Mouse (Mus musculus) right cerebral cortex, postnatal 36 days (tissue): Measurements from ENCODE around the gene Rbms3.

Experiments
- DNase-seq, 2 experiments: peaks; one replicate each; pipeline ENCODE4 v3.0.0; 2022; ENCODE audit warnings: low spot score in 2 of 2, mixed read lengths in 1 of 2

Gene Rbms3

DNA sequence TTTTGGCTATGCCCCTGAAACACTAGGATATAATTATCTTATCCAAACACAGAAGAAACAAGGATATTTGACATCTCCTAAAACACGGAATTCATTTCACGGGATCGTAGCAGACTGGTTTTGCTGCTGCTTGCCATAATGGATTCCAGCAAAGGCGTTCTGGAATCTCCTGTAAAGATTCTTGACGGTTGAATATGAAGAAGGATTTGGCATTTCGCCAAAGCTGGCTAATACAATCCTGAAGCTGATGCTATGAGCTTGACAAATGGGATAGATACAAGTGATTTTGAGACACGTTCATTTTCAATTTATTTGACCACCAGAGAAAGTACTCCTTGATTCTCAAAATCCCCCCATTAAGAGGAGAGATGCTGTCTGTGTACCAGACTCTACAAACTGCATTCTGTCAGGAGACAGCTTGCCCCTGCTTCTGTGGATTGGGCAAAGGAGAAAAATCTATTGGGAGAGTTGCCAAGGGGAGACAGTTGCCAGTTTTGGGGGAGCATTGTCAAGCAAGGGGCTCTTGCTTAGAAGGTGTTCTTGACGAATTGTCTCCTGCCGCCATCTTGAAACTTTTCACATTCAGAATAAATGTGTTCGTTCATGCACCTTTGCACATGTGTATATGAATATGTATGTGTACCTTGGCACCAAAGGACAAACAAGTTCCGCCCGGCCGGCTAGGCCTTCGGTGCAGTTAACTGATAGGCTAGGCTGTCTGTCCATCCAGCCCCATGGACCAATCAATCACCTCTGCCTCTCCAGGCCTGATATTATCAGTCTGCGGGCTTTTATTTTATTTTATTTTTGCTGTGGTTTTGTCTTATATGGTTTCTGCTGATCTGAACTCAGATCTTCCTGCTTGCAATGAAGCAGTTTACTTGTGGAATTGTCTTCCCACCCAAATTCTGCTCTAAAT is 442.3 kb downstream of the Rbms3 start:
- DNase-seq: no peak

DNA sequence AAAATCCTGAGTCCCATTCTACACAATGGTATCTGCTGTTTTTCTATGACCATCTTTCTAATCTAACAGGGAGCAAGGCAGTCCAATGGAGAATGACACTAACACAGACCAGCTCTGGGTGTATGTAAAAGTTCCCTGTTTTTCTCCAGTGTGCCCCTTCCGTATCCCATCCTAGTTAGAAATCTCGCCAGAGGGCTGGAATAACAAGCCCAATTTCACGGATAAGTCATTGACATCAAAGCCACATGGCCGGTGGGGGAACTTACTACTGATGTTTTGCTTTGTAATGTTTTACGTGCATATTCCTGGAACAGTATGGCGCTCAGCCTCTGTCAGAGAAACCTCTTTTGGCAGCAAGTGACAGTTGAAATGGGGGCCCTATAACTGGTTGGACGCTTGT is 449.1 kb downstream of the Rbms3 start:
- no peak for DNase-seq

DNA sequence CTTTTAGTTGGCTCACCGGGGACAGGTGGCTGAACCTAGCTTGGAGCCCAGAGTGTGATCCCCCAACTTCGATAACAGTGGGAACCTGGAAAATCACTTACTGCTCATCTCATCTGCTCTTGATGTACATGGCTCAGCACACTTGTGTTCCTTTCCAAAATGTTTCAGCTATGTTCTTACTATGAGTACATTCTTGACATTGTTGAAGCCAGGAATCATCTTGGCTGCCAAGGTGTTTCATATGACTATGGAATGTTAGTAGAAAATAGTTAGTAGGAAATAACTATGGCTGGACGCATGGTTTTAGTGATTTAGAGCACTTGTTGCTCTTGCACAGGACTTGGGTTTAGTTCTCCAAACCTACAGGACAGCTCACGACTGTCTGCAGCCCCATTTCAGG is 451.3 kb downstream of the Rbms3 start:
- DNase-seq: no peak

- DNase-seq: no peak
These were observed 457.2 kb downstream of the Rbms3 start for GRCm38 (mm10) chr9:117172526-117172925.

GRCm38 (mm10) chr9:117169196-117169595 is 460.5 kb downstream of the Rbms3 start:
- no peak for DNase-seq

DNA sequence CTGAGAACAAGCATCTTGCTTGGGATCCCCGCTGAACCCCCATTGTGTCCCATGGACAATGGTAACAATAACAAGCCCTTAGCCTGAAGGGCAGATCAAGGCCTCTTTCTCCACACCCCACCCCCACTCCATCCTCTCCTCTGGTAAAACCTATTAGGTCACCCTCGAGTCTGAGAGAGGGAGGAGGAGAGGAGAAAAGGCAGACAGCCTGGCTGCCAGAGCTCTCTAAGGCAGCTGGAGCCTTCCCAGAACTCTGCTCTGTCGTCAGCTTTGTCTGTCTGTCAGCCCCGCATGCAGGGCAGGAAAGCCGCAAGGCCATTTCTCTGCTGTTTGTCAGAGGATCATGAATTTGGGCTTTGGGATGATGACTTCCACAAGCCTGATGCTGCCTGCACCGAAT is 466.6 kb downstream of the Rbms3 start:
- DNase-seq: no peak

DNA sequence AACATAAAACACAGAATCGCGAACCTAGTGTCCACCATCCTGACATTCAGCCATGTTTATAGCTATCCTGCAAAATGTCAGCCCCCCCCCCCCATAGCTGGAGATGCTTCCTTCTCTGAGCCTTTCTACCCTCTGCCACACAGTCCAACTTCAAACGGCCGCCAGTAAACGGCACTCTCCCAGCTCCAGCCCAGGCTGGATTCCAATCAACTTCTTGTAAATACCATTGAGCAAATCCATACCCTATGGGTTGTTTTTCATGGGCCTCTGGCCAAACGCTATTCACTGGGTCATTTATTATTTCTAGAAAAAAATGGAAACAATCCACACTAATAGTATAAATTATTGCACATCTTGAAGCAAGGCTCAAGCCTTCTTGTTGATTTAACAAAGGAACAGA is 468.6 kb downstream of the Rbms3 start:
- DNase-seq: no peak

DNA sequence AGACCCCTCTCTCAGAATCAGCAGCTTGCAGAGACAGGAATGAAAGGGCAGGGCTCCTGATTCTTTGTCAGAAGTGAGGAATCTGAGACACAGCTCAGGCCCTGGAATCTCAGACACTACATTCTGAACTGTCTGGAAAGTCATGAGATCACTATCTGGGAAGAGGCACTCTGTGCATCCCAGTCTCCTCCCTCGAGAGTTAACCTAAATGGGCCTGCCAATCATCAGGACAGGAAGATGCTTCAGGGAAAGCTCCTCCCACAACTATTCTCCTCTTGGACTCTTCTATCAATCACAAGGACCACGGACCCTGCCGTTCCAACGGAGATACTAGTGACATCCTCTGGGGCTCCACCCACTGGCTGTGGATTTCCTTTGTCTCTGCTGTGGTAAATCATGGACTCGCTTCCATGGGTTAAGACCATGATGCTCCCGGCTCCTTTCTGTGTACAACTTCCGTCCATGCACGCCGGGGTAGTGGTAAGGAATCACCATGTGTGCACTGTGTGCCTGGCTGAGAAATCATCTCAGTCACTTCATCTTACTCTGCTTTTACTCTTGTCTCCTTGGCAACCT is 473.3 kb downstream of the Rbms3 start:
- no peak for DNase-seq

GRCm38 (mm10) chr9:117154590-117154989 is 475.1 kb downstream of the Rbms3 start:
- DNase-seq: no peak

DNA sequence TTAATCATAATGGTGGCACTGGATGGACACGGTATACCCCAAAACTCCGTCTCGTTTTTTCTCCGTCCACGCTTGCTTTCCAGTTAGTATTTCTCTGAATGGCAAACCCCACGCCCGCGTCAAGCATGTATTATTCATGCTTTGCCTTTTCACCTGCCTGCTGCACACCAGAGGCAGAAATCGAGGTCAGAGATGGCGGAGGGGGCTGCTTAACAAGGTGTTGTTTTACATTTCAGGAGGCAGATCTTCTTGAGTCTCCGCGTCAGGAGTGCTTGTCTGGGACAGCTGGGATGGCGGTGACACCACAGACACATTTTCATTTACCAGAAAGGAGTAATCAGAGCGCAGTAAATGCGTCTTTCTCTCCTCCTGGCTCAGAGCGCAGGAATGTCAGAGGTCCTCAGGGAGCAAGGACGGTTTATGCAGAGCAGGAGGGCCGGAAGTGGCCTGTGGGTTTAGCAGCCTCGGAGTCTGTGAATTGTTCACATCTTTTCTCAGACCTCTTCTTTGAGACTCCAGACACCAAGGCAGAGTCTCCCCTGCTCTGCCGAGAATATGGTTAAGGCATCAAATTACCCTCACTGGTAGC is 475.9 kb downstream of the Rbms3 start:
- no peak for DNase-seq

- peak in 1 of 2 experiments; percentile 21 for DNase-seq
These were observed 477.8 kb downstream of the Rbms3 start for GRCm38 (mm10) chr9:117151951-117152350.

- no peak for DNase-seq
These were observed 485.5 kb downstream of the Rbms3 start for GRCm38 (mm10) chr9:117144057-117144723.

GRCm38 (mm10) chr9:117139971-117140370 is 489.7 kb downstream of the Rbms3 start:
- no peak for DNase-seq

DNA sequence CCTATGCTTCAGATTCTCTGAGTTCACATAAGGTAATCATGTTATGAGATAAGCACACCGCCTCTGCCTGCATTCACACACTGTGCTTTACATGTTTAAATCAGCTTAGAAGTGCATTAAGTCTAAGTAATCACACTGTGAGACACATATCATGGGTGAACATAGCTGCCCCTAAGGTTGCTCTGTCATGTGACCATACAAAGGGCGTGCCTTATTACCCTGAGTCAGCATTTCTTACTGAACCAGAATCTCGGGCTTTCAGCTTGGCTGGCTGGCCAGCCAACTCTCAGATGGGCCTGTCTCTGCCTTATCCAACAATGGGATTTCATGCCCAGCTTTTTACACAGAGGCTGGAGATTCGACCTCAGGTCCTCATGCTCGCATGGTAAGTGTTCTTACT is 493.3 kb downstream of the Rbms3 start:
- DNase-seq: no peak

DNA sequence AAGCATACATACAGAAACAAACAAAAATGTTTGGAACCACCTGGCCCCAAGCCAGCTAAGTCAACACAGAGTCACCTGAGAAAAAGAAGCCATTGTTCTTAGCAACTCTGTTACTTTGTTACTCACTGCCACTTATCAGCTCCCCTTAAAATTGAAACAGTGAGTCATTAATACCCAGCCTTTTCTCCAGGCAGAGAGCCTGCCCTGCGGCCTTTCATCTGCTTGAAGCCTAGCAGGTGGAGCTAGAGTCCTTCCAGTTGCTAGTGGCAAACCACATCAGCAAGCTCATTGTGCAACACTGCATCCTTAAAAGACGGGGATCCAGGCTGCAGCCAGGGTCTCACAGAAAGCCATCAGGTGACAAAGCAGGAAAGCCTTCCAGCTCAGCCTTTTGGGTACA is 495.7 kb downstream of the Rbms3 start:
- DNase-seq: no peak

DNA sequence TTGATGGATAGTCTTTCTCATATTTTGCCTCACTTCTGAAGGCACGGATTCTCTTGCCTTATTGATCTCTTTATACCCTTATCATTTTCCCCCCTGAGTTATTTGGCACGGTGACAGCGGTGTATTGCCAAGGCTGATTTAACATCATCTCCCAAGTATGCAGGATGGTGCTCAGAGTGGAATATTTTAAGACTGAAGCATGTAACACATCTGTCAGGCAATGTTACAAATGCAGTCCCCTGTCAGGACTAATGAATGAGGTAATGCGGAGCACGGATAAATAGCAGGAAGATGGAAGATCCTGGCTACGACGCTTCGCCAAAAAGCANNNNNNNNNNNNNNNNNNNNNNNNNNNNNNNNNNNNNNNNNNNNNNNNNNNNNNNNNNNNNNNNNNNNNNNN is 502.9 kb downstream of the Rbms3 start:
- DNase-seq: no peak

GRCm38 (mm10) chr9:117125844-117126243 is 503.9 kb downstream of the Rbms3 start:
- no peak for DNase-seq

GRCm38 (mm10) chr9:117121572-117121971 is 508.1 kb downstream of the Rbms3 start:
- DNase-seq: no peak

DNA sequence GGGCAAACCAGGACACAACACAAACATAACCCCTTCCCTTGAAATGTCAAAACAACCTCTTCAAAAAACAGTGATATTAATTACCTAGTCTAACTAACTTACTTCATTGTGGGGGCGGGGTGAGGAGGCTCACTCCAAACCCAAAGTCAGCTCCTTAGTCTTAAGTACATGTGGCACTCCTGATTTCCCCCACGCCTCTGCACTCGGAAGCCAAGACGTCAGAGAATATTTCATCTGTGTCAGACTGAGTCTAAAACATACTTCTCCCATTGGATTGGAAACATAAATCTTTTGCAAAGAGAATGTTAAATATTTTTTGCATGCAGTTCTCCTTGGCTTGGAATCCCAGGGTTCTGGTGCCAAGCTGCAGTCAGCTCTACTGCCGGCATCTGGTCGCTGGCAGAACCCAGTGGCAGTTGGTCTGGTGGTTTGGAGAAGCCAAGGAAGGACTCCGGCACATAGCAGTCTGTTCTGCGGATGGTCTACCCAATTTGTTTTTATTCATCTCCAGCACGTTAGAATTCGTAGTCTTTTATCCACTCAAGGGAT is 512.5 kb downstream of the Rbms3 start:
- peak; percentile 2 to 6 for DNase-seq

DNA sequence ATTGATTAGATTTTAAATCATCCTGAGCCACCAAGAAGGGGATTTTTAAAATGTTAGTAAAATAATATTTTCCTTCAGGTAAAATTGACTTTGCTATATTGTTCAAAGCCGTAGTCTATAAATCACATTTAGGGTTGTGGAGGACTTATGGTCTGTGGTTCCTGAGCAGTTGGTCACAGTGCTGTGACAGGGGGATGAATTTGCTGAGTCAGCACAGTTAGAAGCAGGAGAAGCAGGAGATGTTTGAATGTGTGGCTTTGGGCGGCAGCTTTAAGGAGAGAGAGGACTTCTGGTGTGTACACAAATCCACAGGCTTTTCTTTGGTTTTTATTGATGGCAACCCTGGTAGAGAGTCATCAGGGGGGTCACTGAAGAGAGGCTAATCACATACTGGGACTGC is 514.1 kb downstream of the Rbms3 start:
- no peak for DNase-seq

DNA sequence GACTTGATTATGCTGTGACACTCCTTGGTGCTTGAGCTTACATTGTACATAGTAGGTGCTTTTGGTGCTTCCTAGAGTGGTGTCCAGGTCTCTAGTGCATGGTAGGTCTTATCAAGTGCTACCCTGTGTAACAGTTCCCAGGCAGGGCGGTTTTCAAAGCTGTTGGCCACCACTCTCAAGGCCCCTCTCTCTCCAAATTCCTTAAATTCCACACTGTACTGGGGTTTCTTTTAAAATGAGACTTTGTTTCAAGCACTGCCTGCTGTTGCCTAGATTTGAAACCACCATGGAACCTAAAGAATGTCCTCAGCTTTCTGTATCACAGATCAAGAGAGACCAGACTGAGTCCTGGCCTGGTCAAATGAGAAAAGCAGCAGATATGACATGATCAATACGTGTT is 516.1 kb downstream of the Rbms3 start:
- no peak for DNase-seq

GRCm38 (mm10) chr9:117107926-117108325 is 521.8 kb downstream of the Rbms3 start:
- DNase-seq: no peak
